Mouse (Mus musculus): ENCODE data around the gene Heatr5a.

DNA sequence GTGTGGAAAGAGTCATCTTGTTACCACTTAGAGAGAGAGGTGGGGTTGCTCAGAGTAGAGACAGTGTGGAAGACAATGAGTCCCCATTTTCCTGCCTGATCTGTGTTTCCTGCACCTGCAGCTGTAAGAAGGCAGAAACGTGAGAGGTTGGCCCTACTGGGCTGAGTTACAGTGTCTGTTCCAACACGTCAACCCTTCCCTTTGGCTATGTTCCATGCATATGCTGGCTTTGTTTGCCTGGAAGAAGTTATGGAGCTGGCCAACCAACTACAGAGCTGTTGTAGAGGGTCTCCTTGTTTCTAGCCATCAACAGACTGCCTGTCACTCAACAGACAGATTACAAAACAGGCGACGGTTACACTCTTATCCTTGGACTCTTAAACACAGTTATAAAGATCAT is 74.2 kb downstream of the Heatr5a start:
- TF ChIP-seq GATA1 (IDR thresholded peaks at IDR 0.05; ENCODE audit: borderline replicate concordance, low read length) (no peak), FLI1 (IDR thresholded peaks at IDR 0.05; ENCODE audit: low read length) (no peak)

All from megakaryocyte, embryonic 14.5 days (primary cell).